Mouse (Mus musculus) induced T-regulatory cell, adult 2 months (primary cell): ENCODE measurements around the gene Dapk2.
A peak's percentile ranks its signal among the peaks of the same experiment; 100 is the strongest.

Experiments
- DNase-seq: peaks from one replicate; pipeline ENCODE4 v3.0.0-alpha.2; 2012; ENCODE audit warnings: low read depth

Gene Dapk2

GRCm38 (mm10) chr9:66144248-66144647 is 13.8 kb upstream of the Dapk2 start:
- peak; percentile 88 for DNase-seq

DNA sequence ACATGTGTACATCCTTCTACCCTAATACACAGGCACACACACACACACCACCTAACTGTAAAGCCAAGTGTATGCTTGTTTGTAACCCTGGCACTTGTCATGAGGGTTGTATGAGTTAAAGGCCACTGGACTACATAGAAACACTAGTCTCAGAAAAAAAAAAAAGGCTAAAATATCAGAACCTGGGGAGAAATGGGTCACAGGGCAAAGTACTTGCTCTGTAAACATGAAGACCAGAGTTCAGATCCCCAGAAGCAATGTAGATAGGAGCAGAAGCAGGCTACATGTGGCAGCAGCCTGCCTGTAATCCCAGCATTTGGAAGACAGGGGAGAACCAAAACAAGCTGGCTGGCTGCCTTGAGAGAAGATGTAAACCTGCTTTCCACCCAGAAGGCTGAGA is 11.9 kb upstream of the Dapk2 start:
- DNase-seq, result no peak

DNA sequence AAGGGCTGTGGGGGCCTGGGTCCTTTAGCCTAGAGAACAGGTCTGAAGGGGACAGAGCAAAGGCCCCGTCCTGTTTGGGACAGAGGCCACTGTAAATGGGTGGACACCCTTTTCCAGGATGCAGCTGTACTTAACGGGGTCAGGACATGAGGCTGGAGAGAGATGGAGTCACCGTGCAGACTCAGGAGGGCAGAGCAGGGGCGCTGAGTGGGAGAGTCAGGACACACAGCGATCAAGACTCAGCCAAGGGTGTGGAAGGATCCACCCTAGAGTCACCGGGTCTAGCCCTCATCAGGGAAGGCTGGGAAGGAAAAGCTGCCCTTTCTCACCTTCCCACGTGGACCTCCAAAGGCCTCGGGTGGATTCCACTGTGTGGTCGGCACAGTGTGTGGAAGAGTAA is 6.0 kb upstream of the Dapk2 start:
- no peak for DNase-seq

DNA sequence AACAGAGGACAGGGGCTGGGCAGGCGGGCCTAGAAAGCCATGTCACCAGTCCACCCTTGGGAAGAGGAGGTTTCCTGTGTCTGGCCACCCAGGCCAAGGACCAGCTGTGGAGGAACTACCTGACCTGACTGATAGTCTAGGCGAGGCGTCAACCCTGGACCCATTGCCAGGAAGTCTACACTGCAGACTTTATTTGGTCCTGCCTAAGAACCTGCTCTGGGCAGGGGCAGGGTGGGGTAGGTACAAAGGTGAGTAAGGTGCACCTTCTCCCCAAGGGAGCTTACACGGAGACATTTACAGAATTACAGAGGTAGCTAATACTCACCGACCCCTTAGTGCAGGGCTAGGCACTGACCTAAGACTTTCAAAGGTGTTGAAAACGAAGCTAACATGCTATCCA is 4.4 kb upstream of the Dapk2 start:
- DNase-seq, result no peak

DNA sequence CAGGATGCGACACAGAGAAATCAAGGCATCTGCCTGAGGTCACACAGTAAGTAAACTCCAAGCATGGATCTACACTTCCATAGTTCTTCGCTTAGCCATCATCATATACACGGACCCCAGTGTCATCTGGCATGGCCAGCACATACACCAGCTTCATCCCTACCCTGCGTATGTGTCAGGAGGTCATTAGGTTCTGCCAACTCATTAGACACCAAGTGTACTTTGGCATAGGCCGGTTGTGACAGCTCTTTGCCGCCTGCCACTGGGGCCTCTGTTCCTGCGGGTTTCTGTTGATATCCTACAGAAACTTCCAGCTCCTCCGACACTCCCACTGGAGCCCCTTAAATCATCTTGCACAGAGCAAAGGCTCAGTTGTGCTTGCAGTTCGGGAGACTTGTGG is 4.0 kb upstream of the Dapk2 start:
- no peak for DNase-seq

GRCm38 (mm10) chr9:66155534-66155933 is 2.5 kb upstream of the Dapk2 start:
- no peak for DNase-seq

- no peak for DNase-seq
These were observed 935 bp downstream of the Dapk2 start for GRCm38 (mm10) chr9:66158885-66159430.

DNA sequence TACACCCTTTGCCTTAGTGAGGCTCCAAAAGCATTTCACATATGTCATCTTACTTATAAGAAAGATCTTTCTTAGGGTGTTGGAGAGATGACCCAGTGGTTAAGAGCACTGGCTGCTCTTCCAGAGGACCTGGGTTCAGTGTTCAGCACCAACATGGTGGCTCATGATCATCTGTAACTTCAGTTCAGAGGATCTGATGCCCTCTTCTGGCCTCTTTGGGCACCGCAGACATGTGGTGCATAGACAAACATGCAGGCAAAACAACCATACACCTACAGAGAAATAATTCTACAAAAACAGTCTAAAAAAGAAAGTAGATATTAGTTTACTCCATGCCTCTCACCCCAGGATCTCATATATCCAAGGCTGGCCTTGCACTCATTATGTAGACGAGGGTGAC is 2.1 kb downstream of the Dapk2 start:
- no peak for DNase-seq

- DNase-seq, result no peak
These were observed 5.0 kb downstream of the Dapk2 start for GRCm38 (mm10) chr9:66162995-66163394.

DNA sequence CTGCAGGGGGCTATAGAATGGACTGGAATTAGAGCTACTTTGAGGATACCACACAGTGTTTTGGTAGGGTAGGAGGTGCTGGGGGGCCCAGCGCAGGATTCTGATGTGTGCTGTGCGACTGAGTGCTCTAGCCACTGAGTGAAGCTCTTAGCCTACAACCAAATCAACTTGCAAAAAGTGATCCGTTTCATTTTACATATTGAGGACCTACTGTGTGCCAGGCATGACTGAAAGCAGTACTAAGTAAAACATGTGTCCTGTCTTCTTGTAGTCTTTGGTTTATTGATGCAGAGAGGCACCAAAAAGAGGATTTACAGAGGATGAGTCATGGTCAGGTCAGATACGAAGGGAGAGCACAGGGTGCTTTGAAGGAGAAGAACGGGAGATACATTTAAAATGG is 9.2 kb downstream of the Dapk2 start:
- no peak for DNase-seq

DNA sequence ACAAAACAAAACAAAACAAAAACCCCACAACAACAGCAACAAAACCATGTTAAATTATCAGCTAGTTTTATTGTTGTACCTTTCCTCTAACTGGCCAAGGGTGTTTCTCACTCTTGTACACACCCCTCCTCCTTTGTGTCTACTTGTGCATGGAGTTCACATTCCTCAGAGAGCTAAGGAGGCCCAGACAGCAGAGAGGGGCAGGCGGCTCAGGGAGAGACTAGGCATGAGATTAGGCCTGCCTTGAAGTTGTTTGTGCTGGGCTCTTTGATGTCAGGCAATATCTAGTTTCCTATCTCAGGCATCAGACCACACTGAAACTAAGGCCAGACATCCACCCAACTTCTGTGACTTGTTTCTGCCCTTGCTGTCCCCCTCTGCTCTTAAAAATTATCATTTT is 10.2 kb downstream of the Dapk2 start:
- no peak for DNase-seq

DNA sequence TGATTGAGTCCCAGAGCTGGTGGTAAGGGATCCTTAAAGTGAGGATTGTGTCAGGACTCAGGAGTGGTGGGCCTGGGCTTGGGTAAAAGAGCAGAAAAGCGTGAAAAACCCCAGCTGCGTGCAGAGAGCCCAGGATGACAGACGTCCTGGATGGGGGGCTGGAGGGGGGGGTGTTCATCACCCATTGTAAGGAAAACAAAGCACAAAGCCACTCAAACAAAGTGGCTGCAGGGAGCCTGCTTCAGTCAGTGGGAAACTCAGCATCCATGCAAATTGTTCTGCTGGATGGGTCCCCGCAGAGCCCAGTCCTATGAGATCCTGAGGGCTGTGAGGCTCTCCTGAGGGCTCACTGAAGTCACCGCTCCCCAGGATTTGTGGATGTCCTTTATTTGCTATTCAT is 12.5 kb downstream of the Dapk2 start:
- DNase-seq, result no peak

DNA sequence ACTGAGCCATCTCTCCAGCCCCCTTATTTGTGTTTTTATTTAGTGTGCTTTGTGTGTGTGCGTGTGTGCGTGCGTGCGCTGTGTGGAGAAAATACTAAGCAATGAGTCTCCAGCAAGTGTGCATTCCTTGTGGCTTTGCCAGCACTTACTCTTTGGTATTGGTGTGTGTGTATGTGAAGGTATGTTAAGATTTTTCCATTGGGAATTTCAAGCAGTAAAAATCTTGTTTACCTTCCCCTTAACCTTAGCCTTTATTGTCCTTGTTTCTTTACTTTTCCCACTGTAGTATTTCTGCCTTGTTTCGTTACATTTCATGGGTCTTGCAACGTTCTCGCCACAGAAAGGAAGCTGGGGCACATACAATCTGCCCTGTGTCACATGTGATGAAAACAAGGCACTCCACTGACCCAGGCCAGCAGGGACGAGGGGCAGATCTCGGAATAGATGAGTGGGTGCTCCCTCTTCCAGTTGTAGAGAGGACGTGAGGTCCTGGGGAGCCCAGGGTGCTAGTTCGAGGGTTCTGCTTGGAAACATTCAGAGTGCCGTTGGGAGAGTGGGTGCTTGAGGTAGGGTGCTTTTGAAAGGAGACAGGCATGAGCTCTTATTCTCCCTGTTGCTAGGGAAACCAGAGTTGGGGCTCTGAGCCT is 13.4 kb downstream of the Dapk2 start:
- no peak for DNase-seq

DNA sequence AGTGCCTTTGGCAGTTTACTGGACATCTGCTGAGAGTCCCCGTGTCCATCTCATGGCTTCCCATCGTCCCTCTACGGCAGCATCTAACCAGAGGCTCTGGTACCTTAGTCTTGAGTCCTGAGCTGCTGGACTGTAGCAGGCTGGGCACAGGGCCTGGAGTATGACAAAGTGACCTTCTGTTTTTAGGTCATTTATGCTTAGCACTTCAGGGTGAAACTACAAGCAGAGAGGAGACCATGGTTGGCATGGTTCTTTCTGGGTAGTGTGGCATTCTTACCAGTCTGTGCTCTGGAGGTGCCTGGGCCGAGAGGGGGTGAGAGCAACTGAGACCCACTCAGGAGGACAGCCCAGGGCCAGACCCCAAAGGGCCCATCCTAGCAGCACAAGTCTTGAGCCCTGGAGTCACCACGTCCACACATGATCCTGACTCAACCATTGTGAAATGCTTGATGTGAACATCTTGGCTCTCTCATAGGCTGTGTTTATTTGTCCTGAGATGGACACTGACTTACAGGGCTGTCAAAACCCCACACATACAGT is 15.4 kb downstream of the Dapk2 start:
- no peak for DNase-seq

GRCm38 (mm10) chr9:66174985-66175384 is 17.0 kb downstream of the Dapk2 start:
- DNase-seq, result no peak

GRCm38 (mm10) chr9:66177975-66178374 is 20.0 kb downstream of the Dapk2 start:
- no peak for DNase-seq

DNA sequence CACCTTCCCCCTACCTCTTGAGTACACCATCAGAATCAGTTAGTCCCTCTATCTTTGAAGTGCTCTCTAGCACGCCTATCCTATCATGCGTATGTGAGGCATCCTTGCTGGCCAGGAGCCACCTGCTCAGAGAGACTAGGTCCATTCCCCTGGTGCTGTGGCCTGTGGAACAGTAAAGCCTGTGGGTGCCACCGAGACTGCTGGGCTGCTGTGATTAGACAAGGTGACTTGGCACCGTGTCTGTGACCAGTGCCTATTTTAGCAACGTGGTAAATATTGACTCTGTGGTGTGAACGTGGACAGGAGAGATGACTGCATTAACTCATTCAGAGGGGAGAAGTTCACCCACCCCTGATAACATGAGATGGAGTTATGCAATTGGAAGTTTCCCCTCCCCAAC is 21.8 kb downstream of the Dapk2 start:
- DNase-seq, result no peak

DNA sequence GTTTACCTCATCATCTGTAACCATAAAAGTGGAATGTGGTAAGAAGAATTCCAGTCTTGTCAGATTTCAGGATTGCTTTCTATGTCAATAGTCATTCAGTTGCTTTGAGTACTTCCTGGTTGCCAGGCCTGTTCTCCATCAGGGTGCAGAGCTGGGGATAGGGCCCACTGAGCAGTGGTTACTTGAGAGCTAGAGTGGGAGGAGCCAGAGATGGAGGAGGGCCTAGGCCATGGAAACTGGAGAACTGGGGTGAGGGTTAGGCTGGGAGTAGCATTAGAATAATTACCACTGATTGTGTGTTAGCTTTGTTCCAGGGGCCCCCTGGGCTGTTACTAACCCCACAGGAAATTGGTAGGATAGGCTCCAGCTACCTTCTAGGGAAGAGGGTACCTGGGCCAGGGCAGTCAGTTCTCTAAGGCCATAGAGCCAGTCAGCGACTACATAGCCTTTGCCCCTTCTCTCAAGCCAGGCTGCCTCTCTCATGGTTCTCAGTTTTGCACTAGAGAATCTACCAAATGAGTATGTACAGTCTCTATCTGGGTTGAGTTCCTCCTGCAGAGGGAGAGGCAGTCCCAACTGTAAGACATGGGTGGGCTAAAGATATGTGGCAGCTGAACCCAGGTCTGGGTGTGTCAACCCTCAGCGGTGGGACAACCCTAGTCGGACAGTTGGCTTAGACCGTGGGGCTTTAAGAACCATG is 23.3 kb downstream of the Dapk2 start:
- no peak for DNase-seq

GRCm38 (mm10) chr9:66181826-66182678 is 24.0 kb downstream of the Dapk2 start:
- no peak for DNase-seq

DNA sequence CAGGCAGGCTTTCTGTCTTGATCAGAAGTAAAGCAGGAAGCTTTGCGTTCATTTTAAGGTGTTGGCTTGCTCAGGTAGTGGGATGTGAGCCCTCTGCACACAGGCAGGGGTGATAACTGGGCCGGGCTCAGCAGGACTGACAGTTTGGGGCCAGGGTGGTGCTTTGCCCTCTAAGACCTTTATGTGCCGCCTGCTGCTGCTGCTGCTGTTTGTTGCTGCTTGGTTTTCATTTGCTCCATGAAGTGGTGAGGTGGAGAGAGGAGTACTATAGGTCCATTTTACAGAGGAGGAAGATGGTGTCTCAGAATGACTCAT is 24.6 kb downstream of the Dapk2 start:
- no peak for DNase-seq

DNA sequence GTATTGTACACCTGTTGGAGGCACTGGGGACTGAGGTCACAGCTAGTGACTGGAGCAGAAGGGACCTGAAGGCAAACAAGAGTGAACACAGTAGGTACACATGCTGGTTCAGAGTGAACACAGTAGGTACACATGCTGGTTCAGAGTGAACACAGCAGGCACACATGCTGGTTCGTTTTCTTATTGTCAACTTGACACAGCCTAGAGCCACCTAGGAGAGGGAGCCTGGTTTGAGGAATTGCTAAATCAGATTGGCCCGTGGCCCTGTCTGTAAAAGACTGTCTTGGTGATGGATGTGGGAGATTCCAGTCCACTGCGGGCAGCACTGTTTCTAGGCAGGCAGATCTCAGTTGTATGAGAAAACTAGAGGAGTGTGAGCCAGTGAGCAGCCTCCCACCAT is 25.0 kb downstream of the Dapk2 start:
- DNase-seq, result no peak

- DNase-seq, result no peak
These were observed 26.5 kb downstream of the Dapk2 start for GRCm38 (mm10) chr9:66184572-66184971.

- DNase-seq, result no peak
These were observed 28.4 kb downstream of the Dapk2 start for GRCm38 (mm10) chr9:66186426-66186825.
